Mouse (Mus musculus) kidney, embryonic 14.5 days (tissue): ENCODE measurements around the gene Krtap4-16. TPM values are rescaled to one million over a fixed set of nuclear protein-coding genes. Genes with fewer than 3 reads are reported as not detected.
"Not testable (repeated sequence)": the region's sequence is repeated elsewhere in the genome, so short reads cannot be mapped to it uniquely, and the experiment has no call there.

ENCODE experiments used
- ATAC-seq: fragments of 200-750 bp; cut with Nextera tagmentation; 2 replicates; pipeline ENCODE4 v1.8.0; 2017; ENCODE audit warnings: moderate number of reproducible peaks, mild to moderate bottlenecking, moderate TSS enrichment, moderate library complexity; ENCODE audit not compliant: low FRiP score, low TSS enrichment
- H3K27ac ChIP-seq: fragments of 300-500 bp; sonication (generic); 2 replicates; pipeline ENCODE4 v1.5.1; 2014; ENCODE audit warnings: low read depth, mild to moderate bottlenecking, low read length, moderate library complexity, mixed read lengths
- H3K27me3 ChIP-seq: fragments of 300-500 bp; sonication (generic); 2 replicates; pipeline ENCODE4 v1.6.1; 2014; ENCODE audit warnings: mild to moderate bottlenecking, low read length; ENCODE audit not compliant: control insufficient read depth, insufficient read depth
- H3K36me3 ChIP-seq: fragments of 300-500 bp; sonication (generic); 2 replicates; pipeline ENCODE4 v1.6.1; 2014; ENCODE audit warnings: low read length, mixed read lengths; ENCODE audit not compliant: control insufficient read depth, insufficient read depth
- H3K4me1 ChIP-seq: fragments of 300-500 bp; sonication (generic); 2 replicates; pipeline ENCODE4 v1.6.1; 2014; ENCODE audit warnings: low read length, mixed read lengths; ENCODE audit not compliant: control insufficient read depth, insufficient read depth
- H3K4me2 ChIP-seq: fragments of 300-500 bp; sonication (generic); replicated peaks from 2 replicates; pipeline ENCODE4 v1.6.1; 2014; ENCODE audit warnings: low read depth, mild to moderate bottlenecking, low read length
- H3K4me3 ChIP-seq: fragments of 300-500 bp; sonication (generic); 2 replicates; pipeline ENCODE4 v1.5.1; 2014; ENCODE audit warnings: mild to moderate bottlenecking, low read length
- H3K9ac ChIP-seq: fragments of 300-500 bp; sonication (generic); 2 replicates; pipeline ENCODE4 v1.6.1; 2014; ENCODE audit warnings: low read depth, mild to moderate bottlenecking, low read length, moderate library complexity
- H3K9me3 ChIP-seq: fragments of 300-500 bp; sonication (generic); 2 replicates; pipeline ENCODE4 v1.6.1; 2016; ENCODE audit warnings: low read length; ENCODE audit not compliant: control insufficient read depth
- WGBS: fragments of 180-500 bp; shearing (Covaris S2); extraction: QIAGEN DNeasy Blood & Tissue Kit; methylation state at CpG from one replicate; pipeline ENCODE4 v1.1.7; 2014; 5-methylcytosine and 5-hydroxymethylcytosine counted together
- polyA plus RNA-seq: library from polyadenylated mRNA; unstranded; fragments of >200 nt; fragmentation: Nextera tagmentation; extraction: Ambion mirVana; gene quantifications from 2 replicates; pipeline ENCODE4 v1.2.1, GENCODE M21; 2014

Krtap4-16 gene
- not detected in 2 replicates for polyA plus RNA-seq

GRCm38 (mm10) chr11:99851508-99851907, at the start of gene Krtap4-16:
Gene Krtap4-16 (minus strand): TSS chr11:99851608.
- no peaks in the 10 kb centered on the region for H3K36me3 ChIP-seq
- H3K4me3 ChIP-seq = no peak within 1 kb of the TSS
- no peak within 1 kb of the TSS for H3K4me2 ChIP-seq
- no peaks in the 10 kb centered on the region for H3K27me3 ChIP-seq
- no peaks in the 10 kb centered on the region for H3K4me1 ChIP-seq
- ATAC-seq = no peak
- no peak within 1 kb of the TSS for H3K27ac ChIP-seq
- no peaks in the 10 kb centered on the region for H3K9me3 ChIP-seq
- no peak within 1 kb of the TSS for H3K9ac ChIP-seq

GRCm38 (mm10) chr11:99878887-99879286, 27.5 kb upstream of the Krtap4-16 start, which contains the start of gene Gm11567:
Gene Gm11567 (plus strand): TSS chr11:99879187.
- not testable (repeated sequence) for H3K9ac ChIP-seq, H3K9me3 ChIP-seq, H3K27ac ChIP-seq, H3K36me3 ChIP-seq, H3K4me3 ChIP-seq, H3K4me1 ChIP-seq, H3K27me3 ChIP-seq, H3K4me2 ChIP-seq, ATAC-seq
- 50% methylated on average over 1 of the region's 1 CpGs for WGBS

- H3K4me3 ChIP-seq, H3K4me1 ChIP-seq, H3K9ac ChIP-seq, H3K27ac ChIP-seq, H3K4me2 ChIP-seq, H3K36me3 ChIP-seq, H3K27me3 ChIP-seq, H3K9me3 ChIP-seq, ATAC-seq: not testable (repeated sequence)
- 67% methylated on average over 1 of the region's 1 CpGs for WGBS
Observed at GRCm38 (mm10) chr11:99873089-99873488, 21.7 kb upstream of the Krtap4-16 start, which contains the start of gene Krtap9-1. Gene Krtap9-1 (plus strand): TSS chr11:99873389.

GRCm38 (mm10) chr11:99864176-99864575, 12.8 kb upstream of the Krtap4-16 start, which contains the start of gene Gm11559:
Gene Gm11559 (plus strand): TSS chr11:99864476.
- H3K27me3 ChIP-seq, H3K9ac ChIP-seq, H3K4me2 ChIP-seq, H3K27ac ChIP-seq, H3K4me1 ChIP-seq, H3K9me3 ChIP-seq, H3K4me3 ChIP-seq, ATAC-seq, H3K36me3 ChIP-seq: not testable (repeated sequence)
- 74% methylated on average over 1 of the region's 1 CpGs for WGBS

GRCm38 (mm10) chr11:99858761-99859160, 7.4 kb upstream of the Krtap4-16 start:
- Histone ChIP-seq H3K9ac (no peak overlapping the region), H3K36me3 (no peaks in the 10 kb centered on the region), H3K4me2 (no peak overlapping the region), H3K4me3 (no peak overlapping the region), H3K27me3 (no peaks in the 10 kb centered on the region), H3K27ac (no peak overlapping the region), H3K4me1 (no peaks in the 10 kb centered on the region), H3K9me3 (no peaks in the 10 kb centered on the region)
- ATAC-seq = no peak
- 92% methylated on average over 2 of the region's 2 CpGs for WGBS

GRCm38 (mm10) chr11:99857617-99858016, 6.2 kb upstream of the Krtap4-16 start, which contains the start of gene Gm11568:
Gene Gm11568 (plus strand): TSS chr11:99857917.
- Histone ChIP-seq H3K4me2 (no peak within 1 kb of the TSS), H3K27ac (no peak within 1 kb of the TSS), H3K9me3 (no peaks in the 10 kb centered on the region), H3K4me3 (no peak within 1 kb of the TSS), H3K9ac (no peak within 1 kb of the TSS), H3K36me3 (no peaks in the 10 kb centered on the region), H3K4me1 (no peaks in the 10 kb centered on the region), H3K27me3 (no peaks in the 10 kb centered on the region)
- WGBS = 86% methylated on average over 2 of the region's 2 CpGs
- no peak for ATAC-seq

- Histone ChIP-seq H3K4me1 (no peaks in the 10 kb centered on the region), H3K4me3 (no peak overlapping the region), H3K27me3 (no peaks in the 10 kb centered on the region), H3K9me3 (no peaks in the 10 kb centered on the region), H3K4me2 (no peak overlapping the region), H3K9ac (no peak overlapping the region), H3K36me3 (no peaks in the 10 kb centered on the region), H3K27ac (no peak overlapping the region)
- WGBS = 56% methylated on average over 3 of the region's 3 CpGs
- no peak for ATAC-seq
Observed at GRCm38 (mm10) chr11:99854121-99854520, 2.7 kb upstream of the Krtap4-16 start.

GRCm38 (mm10) chr11:99846746-99847145, 4.7 kb downstream of the Krtap4-16 start:
- Histone ChIP-seq H3K4me1 (no peaks in the 10 kb centered on the region), H3K4me2 (no peak overlapping the region), H3K9me3 (no peaks in the 10 kb centered on the region), H3K27me3 (no peaks in the 10 kb centered on the region), H3K9ac (no peak overlapping the region), H3K27ac (no peak overlapping the region), H3K4me3 (no peak overlapping the region), H3K36me3 (no peaks in the 10 kb centered on the region)
- no peak for ATAC-seq
- WGBS = 93% methylated on average over 2 of the region's 2 CpGs

- Histone ChIP-seq H3K36me3 (no peaks in the 10 kb centered on the region), H3K4me1 (no peaks in the 10 kb centered on the region), H3K27ac (no peak overlapping the region), H3K4me3 (no peak overlapping the region), H3K9me3 (no peaks in the 10 kb centered on the region), H3K9ac (no peak overlapping the region), H3K4me2 (no peak overlapping the region), H3K27me3 (no peaks in the 10 kb centered on the region)
- 28% methylated on average over 1 of the region's 1 CpGs for WGBS
- no peak for ATAC-seq
Observed at GRCm38 (mm10) chr11:99842185-99842584, 9.2 kb downstream of the Krtap4-16 start.
